ENCODE assay signal across 14 mouse cellular contexts in the genomic region with DNA sequence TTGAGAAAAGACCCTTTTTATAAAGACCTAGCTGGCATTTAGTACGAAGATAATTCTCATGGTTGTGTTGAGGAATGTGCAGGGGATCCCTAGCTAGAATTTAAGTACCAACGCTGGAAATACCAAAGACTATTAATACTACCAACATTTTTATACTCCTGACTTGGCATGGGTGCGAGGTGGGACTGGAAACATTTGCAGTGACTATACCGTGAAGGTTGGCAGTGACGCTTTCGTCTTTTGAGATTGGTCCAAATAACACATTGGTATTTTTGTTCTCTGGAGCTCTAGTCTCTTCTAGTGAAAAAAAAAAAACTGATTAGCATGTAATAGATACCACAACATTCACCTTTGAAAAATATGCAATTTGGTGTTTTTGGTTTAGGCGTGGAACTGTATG.
"Had no signal": no experiment of that assay in that cellular context is flagged by ENCODE, and none has a peak within 500 bp of the region (broad histone marks: within the 10 kb centered on the region; RNA-seq: fewer than 3 reads in every experiment).

No protein-coding gene starts in this region.

- DNase-seq: kidney, adult 18-20 months; kidney, postnatal 25 days; layer of hippocampus, adult 9-11 months; liver, embryonic 13.5 days; lung, adult 2 months; lung, postnatal 14 days; lung, postnatal 4 days; midbrain, embryonic 14.5 days; thymus, adult 18-20 months; thymus, postnatal 36 days had no signal

- H3K4me1 ChIP-seq: liver, embryonic 13.5 days had no signal

- H3K9me3 ChIP-seq: liver, embryonic 13.5 days had no signal

- H3K4me2 ChIP-seq: liver, embryonic 13.5 days; midbrain, embryonic 11.5 days had no signal

- H3K9ac ChIP-seq: liver, embryonic 13.5 days had no signal

- H3K4me3 ChIP-seq: layer of hippocampus, adult 2 months; liver, embryonic 13.5 days had no signal

- H3K36me3 ChIP-seq: liver, embryonic 13.5 days had no signal

- ATAC-seq: intestine, embryonic 16.5 days had no signal

- H3K27ac ChIP-seq: kidney, postnatal 0 days; liver, embryonic 13.5 days had no signal

- H3K27me3 ChIP-seq: liver, embryonic 13.5 days had no signal
